Mouse (Mus musculus): Measurements from ENCODE around the gene Sat1.
"Not testable (repeated sequence)": the region's sequence is repeated elsewhere in the genome, so short reads cannot be mapped to it uniquely, and the experiment has no call there.

Sat1 gene

DNA sequence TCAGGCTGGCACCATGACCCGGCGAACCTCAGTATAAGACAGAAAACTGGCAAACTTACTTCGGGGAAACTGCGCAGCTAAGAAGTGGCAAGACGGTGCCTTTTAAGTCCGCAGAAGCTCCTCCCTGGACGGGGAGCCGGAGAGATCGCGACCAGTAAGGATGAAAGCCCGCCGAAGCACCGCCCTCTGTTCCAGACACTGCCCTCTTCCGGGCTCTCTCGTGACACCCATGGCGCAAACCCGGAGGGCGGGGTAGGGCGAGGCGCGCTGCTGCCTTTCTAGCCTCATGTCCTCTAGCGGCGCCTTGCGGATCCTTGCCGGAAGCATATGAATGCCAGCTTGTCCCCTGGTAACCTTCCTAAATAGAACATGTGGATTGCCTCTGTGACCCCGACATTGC, at the start of gene Sat1:
Gene Sat1 (minus strand): TSS at position 179 of the 400 bp plus-strand sequence.
- DNase-seq (ENCODE audit: low spot score): peak; percentile 90

DNA sequence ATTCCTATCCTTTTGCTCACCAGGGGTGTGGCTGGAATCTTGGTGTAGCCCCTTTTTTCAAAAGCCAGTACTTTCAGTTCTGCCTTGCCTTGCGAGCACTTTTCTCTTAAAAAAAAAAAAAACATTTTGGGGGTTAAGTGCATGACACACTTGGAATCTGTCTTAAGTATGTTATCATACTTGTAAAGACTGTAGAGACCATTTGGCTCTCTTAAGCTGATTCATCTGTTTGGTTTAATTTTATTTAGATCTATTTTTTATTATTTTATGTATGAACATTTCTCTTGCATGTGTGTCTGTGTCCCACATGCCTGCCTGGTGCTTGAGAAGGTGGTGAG, 46.6 kb upstream of the Sat1 start:
- DNase-seq (ENCODE audit: low spot score): no peak

DNA sequence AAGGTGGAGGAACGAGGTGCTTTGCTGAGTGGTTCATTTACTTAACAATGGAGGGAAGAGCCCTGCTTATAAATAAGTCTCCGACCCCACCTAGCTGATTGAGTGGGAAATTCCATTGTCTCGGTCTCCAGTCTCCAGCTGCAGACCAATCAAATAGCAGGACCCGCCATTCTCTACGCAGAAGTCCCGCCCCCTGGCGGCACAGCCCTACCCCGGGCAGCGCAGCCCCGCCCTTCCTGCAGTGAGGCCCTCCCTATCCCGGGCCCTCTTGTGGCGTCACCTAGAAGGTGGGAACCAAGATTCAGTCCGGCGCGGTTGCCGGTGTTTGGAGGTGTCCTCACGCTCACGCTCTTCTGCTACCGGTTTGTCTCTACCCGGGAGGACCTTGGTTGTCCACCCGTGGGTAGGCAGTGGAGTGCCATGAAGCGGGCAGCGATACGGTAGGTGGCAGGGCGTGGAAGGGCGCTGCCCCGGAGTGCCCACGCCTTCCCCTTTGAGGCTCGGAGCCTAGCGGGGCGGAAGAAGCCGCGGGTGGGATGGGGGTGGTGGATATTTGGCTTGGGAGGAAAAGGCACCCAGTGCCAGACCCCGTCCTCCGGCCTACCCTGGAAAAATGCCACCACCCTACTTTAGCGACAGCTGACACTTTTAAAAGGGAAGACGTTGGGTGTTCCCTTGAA, 46.1 kb upstream of the Sat1 start, which contains the start of gene Acot9:
Gene Acot9 (plus strand): TSS at position 209 of the 680 bp plus-strand sequence.
- peak; percentile 80 for DNase-seq (ENCODE audit: low spot score)

DNA sequence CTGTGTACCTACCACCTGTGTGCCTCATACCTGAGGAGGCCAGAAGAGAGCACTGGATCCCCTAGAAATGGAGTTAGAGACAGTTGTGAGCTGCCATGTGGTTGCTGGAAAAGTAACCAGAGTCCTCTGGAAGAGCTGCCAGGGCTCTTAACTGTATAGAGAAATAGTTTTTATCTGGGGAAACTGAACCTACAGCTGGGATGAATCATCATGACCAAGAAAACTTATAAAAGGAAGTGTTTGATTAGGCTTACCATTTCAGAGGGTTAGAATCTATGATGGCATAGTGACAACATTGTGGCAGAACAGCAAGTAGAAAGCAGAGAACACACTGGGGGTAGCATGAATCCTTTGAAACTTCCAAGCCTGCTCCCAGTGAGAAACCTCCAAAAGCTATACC, 40.6 kb upstream of the Sat1 start:
- no peak for DNase-seq (ENCODE audit: low spot score)

DNA sequence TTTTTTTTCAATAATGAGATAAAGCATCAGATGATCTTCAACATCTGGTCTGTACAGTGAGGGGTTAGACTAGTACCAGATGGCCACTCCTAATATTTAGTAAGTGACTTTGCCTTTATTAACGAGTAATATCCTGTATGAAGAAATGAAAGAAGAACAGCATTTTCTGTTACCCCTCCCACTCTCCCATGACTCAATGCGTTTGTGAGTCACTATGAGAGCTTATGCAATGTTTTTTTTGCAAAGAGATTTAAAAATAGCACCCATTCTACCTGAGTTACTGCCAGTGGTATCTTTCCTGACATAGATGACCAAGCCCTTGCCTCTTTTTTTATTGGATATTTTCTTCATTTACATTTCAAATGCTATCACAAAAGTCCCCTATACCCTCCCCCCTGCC, 2.0 kb upstream of the Sat1 start:
- DNase-seq (ENCODE audit: low spot score): no peak

DNA sequence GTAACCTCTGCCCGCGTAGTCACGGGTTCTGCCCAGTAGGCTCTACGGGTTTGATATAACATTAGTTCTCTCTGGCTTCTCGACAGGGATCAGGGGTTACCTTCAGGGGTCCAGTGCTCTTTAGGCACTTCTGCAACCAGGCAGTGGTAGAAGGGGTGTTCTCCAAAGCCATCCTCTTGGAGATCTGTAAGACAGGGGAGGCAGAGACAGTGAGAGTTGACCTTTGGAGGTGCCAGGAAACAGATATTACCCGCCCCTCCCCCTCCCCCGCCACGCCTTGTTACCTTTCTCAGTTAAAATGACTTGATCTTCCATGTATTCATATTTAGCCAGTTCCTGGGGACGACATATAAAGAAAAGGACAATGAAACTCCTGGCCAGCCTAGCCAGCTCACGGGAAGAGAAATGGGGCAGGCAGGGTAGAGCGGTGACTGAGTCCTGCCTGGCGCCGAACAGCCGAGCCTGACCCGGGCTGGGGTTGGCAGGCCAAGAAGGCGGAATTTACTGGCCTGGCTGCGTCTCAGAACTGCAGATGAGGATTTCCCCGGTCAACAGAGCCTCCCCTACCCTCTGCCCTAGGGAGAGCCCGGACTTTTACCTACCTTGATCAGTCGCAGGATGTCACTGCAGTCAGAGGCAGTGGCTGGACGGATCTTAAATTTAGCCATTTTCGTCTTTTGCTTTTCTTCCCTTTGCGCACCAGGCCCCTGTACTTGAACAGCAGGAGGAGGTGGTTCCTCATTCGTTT, 574 bp downstream of the Sat1 start:
- peak; percentile 29 for DNase-seq (ENCODE audit: low spot score)

DNA sequence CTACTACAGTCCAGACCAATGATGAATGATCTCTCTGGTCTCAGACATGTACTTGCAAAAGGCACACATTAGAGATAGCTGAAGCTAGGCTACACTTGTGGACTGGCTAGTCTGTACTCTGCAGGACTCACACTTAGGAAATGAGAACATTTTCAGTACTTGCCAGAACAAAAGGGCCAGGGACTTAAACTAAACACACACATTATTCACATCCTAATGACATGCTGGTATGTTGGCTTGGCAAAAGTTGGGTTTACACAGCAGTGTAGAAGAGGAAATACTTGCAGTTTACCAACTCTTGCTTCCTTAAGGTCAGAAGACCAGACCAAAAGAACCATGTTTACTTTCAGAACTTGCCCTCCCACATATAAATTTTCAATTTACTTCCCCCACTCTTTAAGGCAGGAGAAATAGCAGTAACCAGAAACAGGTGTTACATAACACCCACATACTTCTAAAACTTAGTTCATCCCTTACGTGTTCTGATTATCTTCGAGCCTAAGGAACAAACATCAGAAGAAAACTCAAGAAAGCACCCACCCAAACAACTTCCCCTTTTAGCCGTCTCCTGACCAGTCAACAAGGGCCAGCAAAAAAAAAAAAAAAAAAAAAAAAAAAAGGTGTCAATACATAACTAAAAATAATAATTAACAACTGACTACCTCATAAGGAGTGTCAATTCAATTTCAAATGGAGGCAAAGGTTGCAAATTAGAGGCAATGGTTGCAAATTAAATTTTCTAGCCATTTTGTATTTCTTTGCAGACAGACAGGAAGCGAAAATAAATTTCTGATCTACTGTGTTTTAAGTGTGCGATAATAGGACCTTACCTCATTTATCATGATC, 1.7 kb downstream of the Sat1 start:
- DNase-seq (ENCODE audit: low spot score): no peak

DNA sequence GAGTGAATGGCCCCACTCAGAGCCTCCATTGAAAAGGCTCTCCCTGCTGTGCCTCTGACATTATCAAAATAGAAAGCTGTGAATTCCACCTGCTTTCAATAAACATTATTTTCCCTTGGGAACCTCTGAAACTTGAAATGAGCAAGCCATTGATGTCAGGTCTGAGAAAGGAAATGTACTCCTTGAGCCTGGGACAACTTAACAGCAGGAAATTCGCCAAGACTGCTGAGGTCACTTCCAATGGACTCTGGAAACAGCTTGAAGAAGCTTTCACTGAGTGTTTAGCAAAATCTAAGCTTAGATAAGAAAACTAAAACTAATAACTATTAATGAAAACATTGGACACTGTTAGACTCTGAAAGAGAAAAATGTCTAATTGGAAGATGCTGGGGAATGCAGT, 7.6 kb downstream of the Sat1 start:
- peak; percentile 9 for DNase-seq (ENCODE audit: low spot score)

DNA sequence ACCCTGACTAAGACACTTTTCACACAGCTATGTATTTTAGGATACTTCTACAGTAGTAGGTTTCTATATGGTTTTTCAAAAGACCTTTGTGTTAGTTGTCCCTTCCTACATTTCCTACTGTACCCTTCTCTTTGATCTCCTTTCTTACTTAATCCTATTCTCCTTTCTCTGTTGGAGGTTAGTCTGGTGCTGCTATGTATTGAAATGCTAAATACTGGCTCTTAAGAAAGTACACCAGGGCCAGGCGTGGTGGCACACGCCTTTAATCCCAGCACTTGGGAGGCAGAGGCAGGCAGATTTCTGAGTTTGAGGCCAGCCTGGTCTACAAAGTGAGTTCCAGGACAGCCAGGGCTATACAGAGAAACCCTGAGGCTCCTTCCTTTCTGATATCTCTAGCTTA, 10.8 kb downstream of the Sat1 start:
- not testable (repeated sequence) for DNase-seq (ENCODE audit: low spot score)

DNA sequence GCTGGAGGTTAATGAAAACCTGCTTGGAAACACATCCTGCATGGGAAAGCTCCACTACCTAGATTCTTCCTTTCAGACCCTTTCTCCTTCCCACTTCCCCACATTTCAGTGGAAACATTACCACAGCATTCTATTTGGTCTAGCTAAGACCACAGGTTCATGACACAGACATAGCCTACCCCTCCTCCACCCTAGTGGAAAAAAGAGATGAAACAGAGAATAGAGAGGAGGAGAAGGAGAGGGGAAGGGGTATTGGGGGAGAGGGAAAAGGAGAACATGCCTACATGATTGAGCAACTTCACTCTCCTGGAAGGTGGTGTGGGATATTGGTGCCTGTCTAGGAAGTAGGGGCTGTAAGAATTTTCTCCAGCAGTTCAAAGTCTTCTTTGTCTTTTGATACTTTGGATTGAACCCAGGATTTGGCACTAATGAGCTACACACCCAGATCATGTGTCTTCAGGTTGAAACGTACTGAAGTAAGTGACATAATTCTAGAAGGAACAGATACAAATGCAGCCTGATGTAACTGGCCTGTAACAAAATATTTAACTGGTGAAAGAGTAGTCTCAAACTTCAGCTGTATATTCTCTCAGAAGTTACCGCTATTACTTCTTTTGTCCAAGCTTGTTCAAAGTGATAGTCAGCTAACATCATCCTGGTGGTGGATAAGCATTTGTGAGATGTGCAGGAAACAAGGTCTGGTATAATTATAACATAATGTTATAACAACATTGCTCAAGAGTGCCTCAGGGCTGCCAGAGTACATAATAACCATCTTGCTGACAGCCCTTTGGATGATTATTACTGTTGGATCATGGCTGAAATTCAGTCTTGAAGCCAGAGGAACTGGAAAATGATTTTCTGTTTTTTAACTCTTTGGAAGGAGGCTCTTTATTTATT, 13.6 kb downstream of the Sat1 start:
- DNase-seq (ENCODE audit: low spot score): no peak

DNA sequence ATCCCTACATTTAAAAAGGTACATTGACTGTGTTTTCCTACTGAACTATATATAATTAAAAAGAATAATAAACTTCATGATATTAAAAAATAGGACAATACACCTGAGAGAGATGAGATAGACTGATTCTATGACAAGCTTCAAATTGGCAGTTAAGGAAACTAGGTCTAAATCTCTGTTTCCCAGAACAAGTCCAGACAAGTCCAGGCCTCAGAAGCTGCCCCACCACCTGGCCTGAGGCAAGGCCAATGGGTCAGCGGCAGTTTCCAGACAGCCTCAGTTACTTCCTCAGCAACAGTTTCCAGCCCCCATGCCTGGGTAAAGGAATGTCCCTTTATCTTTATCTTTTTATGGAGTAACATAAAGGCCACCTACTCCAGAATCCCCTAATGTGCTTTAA, 14.4 kb downstream of the Sat1 start:
- no peak for DNase-seq (ENCODE audit: low spot score)

DNA sequence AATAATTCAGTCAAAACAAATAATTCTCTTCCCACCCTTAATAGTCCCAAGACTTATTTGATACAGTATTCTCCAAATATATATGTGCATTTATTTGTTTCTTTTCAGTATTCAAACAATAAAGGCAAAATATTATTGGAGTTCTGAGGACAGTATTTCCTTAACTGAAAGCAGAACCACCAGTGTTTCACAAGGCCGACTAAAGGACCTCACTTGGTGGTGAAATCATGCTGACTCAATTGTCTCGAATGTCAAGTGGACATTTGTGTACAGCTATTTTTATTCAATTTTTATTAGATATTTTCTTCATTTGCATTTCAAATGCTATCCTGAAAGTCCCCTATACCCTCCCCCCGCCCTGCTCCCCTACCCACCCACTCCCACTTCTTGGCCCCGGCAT, 21.3 kb downstream of the Sat1 start:
- no peak for DNase-seq (ENCODE audit: low spot score)

DNA sequence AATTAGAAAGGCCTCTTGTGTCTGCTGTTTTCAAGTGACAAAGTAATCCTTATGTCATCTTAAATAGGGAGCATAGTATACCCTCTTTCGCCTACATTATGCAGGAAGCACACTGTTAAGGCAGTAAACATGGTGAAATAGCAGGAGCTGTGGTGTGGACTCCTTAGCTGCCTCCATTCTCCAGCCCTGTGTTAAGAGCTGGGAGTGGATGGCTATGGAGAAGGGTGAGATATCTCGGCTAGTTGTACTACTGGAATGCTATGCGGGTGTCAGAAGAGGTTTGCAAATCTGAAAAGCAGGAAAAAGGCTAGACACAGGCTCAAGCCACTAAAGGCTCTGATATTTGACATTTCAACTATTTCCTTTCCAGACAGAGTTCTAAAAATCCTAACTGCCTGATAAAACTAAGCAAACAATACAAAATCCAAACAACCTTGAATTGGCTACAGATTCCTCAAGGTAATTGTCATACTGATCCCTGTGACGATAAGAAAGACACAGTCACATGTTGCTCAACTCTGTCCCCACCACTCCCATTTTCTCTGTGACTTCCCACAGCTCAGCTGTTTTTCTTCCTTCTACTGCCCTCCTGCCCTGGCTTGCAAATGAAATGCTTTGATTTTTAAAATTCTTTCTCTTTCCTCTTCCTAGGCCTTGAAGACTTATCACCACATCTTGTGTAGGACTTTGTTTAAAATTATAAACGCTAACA, 22.4 kb downstream of the Sat1 start:
- DNase-seq (ENCODE audit: low spot score): no peak

DNA sequence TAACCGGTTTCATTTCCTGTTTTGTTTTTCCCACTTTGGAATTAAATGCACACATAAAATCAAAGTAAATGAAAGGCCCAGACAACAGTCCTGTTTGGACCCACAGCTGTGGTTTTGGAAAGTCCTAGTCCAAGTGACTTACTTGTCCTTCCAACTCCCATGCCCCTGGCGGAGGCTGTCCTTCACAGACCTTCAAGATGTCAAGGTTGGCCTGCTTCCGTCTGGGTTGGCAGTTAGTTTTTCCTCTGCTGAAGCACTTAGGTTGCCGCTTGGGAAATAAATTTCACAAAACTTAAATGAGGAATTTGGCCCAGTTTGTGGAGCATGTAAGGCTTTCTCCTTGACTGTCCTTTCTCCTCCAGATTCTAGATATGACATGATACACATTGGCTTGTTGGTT, 24.3 kb downstream of the Sat1 start:
- no peak for DNase-seq (ENCODE audit: low spot score)

DNA sequence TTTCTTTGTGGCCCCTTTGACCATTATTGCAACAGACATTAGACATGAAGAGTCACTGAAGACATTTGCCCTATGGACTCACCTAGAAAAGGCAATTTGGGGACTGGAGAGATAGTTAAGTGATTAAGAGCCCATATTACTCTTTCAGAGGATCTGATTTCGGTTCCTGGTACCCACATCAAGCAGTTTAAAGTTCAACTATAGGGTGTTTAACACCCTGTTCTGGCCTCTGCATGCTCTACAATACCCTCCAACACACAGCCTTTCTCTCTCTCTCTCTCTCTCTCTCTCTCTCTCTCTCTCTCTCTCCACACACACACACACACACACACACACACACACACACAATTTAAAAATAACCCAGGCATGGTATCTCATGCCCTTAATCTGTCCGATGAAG, 38.6 kb downstream of the Sat1 start:
- DNase-seq (ENCODE audit: low spot score): no peak

DNA sequence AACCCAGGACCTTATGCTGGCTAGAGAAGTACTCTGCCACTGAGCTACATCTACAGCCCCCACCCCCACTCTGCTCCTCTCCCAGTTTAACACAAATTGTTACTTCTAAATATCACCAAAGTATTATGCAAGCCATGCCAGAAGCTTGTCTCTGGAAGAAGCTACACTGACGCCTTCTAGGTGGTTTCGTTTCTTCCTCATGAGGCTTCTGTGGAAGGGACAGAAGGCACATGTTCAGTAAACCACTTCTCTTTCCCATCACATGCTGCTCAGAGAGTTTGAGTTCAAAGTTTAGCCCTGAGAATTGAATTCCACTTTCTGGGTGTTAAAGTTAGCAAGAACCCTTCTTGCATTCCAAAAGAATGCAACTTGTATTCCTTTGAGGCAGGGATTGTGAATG, 39.0 kb downstream of the Sat1 start:
- DNase-seq (ENCODE audit: low spot score): no peak

DNA sequence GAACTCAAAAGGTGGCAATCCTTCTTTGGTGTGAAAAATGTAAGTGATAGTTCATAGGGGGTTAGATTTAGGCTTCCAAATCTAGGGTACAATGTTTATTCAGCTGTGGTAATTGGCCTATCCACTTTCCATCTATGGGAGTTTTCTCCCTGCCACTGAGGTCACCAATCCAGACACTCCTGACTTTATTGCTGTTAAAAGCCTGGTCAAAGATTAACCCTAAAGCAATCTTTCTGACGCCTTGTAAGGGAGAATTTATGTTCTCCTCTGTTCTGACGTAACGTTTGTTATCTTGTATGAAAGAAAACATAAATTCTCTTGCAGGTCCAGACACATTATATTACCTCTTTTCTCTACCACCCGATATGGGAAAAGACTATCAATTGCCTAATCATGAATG, 40.7 kb downstream of the Sat1 start:
- DNase-seq (ENCODE audit: low spot score): no peak

DNA sequence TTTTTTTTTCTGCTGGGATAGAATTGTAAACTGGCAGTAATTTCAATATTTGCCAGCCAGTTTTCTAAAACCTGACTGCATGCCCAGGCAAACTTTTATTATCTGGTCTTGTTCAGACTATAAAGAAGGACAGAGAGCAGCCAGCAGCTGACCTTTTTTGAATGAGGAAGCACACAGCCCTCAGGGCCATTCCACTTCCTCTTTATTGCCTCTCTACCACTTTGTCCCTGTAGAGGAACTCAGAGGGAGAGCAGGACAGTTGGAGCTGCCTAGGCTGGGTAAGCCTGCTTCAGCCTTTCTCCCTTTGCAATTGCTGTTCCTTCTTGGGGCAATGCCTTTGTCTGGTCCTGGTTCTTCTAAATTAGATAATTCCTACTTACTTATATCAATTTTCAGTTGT, 43.9 kb downstream of the Sat1 start:
- DNase-seq (ENCODE audit: low spot score): no peak

DNA sequence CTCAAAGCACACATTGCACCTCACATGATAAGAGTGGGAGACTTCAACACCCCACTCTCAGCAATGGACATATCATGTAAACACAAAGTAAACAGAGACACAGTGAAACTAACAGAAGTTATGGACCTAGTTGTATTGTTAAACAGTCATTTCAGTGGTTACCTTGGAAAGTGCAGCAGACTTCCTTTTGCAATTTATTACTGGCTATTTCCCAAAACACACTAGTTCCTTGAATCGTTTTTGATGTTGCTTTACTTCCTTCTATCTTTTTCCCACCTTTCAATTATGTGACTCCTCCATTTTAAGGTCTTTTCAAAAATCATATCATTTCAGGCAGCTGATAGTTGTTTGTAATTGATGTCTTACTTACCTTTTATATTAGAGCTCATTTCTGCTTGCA, 44.5 kb downstream of the Sat1 start:
- DNase-seq (ENCODE audit: low spot score): no peak

DNA sequence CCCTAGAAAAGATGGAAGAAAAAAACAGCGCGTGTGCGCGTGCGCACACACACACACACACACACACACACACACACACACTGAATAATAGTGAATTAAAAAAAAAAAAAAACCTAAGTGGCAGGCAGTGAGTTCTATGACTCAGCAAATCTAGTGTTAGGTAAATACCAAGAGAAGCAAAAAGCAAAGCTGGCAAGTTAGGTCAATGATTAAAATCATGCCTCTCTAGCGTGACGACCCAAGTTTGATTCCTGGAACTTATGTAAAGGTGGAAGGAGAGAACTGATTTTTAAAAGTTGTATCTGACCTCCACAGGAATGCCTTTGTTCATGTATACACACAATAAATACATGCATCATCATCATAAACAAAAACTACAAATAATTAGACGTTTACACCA, 46.4 kb downstream of the Sat1 start:
- no peak for DNase-seq (ENCODE audit: low spot score)

DNA sequence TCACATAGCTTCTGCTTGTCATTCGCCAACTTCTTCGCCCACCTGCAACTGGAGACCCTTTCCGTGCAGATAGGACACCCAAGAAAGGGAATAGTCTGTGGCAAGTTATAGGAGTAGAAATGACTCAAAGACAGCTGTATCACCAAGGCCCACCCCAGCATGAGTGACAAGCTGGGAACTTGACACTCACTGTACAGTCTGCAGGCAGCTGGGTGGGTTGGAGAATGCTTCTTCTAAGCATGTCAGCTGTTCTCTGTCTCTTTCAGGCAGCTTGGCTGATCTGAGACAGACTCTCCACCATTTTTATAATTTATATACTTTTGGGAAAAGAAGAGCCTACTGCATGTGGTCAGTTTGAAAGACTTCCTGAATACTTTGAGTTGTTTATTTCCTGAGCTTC, 48.6 kb downstream of the Sat1 start:
- no peak for DNase-seq (ENCODE audit: low spot score)
